Mouse (Mus musculus): ENCODE measurements around the gene Plk3.
"Not testable (repeated sequence)": the region's sequence is repeated elsewhere in the genome, so short reads cannot be mapped to it uniquely, and the experiment has no call there.

Plk3 gene

DNA sequence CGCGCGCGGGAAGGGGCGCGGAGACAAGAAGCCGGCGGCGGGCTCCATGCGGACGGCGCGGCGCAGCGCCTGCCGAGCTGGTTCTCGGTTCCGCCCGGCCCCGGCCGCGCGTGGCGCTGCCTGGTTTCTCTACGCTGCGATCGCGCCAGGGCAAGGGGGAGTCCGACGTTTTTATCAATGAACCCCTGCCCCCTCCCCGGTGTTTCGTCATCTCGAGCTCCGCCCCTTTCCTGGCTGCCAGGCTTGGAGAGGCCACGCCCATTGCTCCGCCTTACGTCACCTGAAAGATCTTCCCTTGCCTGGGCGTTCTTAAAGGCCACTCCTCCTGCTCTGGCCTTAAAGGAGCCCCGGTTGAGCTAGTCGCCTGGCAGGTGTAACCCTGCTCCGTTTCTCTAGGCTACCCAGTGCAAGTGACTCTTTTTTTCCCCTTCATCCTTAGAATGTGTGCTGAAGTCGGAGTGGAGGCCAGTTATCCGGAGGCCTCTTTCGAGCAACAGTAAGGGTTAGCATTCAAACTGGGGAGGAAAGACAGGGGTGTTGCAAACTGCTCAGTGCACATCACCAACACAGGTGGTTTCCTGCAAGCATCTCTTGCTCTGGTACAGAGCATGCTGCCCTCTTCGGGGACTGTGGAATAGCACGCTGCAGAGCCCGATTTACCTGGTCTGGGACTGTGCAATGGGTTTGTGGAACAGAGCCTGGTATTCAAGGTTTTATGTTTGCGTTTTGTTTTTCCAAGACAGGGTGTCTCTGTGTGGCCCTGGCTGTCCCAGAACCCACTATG lies at the start of gene Plk3:
Gene Plk3, minus strand, starts transcription at position 147 of the 784 bp plus-strand sequence.
- DNase-seq, result peak; percentile 97

DNA sequence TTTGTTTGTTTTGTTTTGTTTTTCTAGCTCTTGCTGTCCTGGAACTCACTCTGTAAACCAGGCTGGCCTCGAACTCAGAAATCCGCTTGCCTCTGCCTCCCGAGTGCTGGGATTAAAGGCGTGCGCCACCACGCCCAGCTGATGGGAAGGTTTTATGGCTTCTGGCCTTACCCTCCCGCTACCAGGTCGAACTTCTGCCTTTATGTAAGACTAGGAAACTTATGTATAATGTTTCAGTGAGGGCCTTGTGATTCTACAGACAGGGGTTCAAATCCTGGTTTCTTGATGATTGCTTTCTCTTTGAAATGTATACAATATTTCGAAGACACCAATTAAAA lies 49.0 kb upstream of the Plk3 start:
- not testable (repeated sequence) for DNase-seq

DNA sequence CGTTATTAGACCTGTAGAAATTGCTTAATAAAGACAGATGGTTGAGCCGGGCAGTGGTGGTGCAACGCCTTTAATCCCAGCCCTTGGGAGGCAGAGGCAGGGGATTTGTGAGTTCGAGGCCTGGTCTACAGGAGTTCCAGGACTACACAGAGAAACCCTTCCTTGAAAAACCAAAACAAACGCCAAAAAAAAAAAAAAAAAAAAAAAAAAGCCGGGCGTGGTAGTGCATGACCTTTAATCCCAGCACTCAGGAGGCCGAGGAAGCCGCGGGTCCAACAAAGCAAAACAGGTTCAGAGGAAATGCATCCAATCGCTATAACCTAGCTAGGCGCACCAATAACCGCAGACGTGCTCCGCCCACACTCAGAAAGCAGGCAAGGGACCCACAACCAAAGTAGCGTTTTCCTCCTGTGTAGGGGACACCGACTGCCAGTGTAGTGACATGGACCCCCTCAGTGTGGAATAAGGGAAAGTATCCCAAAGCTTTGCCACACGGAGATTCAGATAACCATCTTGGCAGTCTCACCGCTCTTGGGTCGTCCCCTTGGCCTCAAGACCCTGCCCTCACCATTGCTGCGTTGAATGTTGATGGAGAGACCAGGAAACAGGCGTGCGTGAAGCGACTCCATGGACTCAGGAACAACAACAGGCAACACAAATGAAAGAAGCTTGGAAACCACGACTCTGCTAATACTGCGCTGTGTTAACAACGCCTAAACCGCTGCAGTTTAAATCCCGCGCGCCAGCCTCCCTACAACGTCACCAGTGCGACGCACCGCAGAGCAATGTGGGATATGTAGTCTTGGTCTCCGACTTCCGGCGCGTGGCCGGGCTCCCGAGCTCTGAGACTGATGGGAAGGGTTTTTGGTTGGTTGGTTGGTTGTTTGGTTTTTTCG lies 48.3 kb upstream of the Plk3 start, which contains the start of gene Kif2c:
Gene Kif2c, minus strand, starts transcription at position 777 of the 896 bp plus-strand sequence.
- DNase-seq, result peak; percentile 95

DNA sequence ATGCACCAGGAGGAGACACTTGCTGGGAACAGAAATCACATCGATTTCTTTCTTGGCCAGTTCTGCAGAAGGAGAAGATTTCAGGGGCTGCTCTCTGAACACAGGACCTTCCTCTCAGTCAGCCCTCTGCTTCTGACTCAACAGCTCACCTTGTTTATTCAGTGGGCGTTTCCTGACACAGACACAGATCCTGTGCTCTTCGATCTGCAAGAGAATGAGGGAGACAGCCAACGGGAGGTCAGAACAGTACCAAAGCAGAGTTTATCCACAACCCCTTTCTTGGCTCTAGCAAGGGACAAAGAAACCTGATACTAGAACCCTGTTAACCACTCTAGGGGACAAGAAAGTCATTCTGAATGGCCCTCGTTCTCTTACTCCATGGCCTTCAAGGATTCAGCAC lies 36.2 kb upstream of the Plk3 start:
- no peak for DNase-seq

DNA sequence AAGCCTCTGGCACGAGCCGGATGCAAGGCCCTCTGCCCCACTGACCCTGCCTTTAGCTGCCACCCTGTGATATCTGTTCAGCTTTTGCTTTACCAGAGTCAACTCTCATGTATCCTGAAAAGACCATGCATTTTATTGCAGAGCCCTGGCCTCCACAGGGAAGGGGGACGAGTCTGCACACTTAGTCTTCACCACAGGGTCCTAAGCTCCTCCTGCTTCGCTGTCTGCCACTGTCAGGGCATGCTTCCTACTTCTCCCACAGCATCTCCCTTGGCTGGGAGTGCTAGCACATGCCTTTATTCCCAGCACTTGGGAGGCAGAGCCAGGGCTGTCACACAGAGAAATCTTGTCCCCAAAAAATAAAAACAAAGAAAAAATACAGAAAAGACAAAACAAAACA lies 27.4 kb upstream of the Plk3 start:
- DNase-seq, result no peak

DNA sequence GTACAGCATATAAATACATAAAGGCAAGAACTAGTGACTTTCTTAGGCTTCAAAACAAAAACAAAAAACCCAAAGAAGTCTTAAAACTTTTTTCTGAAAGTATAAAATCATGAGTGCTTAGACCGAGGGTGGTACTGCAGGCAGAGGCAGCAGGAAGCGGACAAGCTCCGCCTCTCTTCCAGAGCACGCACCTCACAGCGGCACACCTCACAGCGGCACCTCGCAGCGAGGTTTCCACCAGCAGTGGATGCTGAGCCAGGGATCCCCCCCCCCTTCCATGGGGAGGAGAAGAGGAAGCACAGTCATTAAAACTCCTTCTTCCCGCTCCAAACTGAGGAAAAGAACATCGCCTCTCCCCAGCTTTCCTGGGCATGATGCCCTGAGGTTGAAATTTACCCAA lies 25.9 kb upstream of the Plk3 start:
- no peak for DNase-seq

DNA sequence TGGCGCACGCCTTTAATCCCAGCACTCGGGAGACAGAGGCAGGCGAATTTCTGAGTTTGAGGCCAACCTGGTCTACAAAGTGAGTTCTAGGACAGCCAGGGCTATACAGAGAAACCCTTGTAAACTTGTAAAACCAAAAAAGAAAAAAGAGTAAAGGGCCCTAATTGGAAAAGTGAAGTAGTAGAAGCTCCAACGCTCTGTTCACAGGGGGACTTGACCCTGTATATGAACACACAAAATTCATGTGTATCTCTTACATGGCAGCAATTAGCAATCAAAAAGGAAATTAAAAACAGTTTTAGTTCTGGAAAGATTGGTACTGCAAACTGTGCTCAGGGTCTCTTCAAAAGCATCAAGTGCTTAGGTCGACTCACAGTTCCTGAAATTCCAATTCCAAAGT lies 22.6 kb upstream of the Plk3 start:
- no peak for DNase-seq

DNA sequence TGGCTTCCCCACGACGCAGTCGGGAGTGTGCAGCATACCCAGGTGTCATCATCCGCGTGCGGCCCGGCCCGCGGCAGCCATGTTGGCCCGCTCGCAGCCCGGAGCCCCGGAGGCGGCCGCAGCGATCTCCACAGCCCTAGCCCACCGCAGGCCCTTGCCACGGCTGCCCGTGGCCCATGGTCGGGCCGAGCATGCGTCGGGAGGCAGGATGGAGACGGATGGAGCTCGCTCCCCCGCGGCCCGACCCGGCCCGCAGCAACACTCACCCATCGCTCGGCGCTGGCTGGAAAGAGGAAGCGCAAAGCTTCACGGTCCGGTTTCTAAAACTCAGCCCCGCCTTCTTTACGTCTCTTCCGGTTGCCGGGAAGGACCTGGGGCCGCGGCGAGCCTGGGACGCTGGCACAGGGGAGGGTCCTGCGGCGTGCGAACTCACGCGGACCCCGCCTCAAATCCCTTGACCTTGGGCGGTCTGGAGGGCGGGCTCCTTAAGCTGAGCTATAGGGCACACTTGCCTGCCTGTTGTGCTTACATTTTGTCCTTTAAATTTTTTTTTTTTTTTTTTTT lies 22.1 kb upstream of the Plk3 start, which contains the start of gene Rps8:
Gene Rps8, minus strand, starts transcription at position 452 of the 564 bp plus-strand sequence.
- DNase-seq, result peak; percentile 97

DNA sequence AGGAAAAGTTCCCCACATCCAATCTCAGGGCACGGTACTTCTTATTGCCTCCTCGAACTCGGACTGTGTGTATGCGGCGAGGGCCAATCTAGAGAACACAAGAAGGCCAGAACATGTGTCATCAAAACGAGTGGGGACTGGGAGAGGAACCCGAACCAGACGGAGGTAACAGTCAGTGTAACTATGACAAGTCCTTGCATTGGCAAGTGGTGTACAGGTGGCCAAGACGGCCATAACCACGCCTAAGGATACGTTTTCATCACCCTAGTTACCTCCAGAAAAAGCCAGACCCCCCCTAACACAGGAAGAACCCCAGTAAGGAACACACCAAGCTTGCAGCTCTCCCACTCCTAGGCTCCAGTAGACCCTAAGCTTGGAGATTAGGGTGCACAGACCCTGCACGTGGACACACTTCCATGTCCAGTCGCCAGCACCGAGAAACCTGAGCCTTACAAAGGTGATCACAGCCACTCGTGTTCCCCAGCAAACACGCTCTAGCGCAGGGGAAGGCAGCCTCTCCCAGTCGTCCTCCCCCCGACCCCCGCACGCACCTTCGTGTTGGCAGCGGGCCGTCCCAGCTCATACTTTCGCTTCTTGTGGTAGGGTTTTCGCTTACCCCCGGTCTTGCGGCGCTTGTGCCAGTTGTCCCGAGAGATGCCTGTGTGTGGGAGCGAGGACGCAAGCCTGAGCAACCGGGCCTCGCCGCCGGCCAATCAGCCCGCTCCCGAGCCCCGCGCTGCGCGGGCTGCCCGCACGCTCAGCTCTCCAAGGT lies 21.4 kb upstream of the Plk3 start:
- DNase-seq, result no peak

DNA sequence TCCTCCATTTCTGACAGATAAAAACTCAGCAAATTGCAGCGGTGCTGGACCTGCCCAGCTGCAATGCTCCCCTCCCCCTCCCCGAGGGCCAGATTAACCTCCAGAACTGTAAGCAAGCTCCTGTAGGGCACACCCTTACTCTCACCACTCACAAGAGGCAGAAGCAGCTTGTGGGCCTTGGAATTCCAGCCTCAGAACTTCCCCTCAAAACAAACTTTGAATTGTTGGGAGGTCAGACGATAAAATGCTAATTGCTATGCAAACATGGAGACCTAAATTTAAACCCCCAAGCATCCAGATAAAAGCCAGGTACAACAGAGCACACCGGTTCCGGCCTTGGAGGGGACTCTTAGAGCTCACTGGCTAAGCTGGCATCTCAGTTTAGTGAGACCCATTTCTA lies 19.0 kb upstream of the Plk3 start:
- DNase-seq, result no peak

DNA sequence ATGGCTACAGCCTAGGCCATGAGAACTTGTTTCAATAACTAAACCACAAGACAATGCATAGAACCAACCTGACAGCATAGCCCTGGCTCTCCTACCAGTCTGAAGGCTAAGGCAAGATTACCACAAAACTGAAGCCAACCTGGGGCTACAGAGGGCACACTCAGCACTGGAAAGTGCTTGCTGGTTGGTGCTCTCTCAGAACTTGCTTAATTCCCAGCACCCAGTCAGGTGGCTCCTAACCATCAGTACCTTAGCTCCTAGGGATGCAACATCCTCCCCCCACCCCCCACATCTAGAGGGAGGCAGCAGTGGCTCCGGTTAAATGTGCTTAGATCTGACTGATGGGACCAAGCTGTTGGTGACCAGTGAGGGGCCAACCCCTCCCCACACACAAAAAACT lies 17.7 kb upstream of the Plk3 start:
- DNase-seq, result no peak

DNA sequence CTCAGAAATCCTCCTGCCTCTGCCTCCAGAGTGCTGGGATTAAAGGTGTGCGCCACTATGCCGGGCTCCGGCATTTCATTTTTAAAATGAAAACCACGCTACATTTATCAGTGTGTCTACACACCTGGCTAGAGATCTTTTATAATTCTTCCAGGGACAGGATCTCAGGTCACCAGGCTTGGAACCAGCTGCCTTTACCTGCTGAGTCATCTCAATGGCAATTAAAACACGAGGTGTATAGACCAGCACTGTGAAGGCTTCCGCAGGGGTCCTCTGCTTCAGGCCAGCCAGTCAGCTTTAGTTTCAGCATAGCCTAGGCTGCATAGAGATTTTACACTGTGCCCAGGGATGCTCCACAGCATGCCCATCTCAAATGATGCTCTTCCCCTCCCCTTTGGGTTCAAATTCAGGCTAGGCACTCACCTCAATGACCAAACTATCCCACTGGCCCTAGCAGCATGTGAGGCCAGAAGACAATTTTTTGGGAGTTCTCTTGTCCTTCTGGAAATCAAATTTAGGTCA lies 16.5 kb upstream of the Plk3 start:
- no peak for DNase-seq

DNA sequence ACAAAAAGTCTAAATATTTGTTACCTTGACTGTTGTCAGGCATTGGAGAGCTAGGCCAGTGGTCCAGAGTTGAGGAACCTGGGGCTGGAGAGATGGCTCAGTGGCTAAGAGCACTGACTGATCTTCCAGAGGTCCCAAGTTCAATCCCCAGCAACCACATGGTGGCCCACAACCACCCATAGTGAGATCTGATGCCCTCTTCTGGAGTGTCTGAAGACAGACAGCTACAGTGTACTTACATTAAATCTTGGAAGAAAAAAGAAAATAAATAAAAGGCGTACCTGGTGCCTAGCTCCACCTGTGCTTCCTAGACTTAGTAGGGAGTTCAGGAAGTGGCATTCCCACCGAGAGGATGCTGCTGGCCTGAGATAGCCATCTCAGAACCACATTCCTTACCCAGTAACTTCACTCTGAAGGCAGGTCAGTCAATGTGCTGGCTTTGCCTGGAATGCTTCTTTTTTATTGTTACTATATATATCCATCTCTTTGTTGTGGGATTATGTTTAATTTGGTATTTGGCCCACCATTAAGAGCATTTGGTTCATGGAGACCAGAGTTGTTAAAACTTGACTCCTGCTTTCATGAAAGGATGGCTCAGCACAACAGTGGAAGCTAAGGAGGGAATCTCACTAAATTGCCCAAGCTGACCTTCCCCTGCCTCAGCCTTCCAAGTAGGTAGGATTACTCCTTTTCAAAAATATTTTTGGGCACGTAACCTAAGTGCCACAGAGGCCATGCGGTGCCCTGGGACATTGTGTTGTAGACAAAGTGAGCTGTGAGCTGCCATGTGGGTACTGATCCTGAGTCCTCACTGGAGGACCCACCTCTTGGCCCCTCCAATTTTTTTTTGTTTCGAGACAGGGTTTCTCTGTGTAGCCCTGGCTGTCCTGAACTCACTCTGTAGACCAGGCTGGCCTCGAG lies 15.8 kb upstream of the Plk3 start:
- DNase-seq, result no peak

DNA sequence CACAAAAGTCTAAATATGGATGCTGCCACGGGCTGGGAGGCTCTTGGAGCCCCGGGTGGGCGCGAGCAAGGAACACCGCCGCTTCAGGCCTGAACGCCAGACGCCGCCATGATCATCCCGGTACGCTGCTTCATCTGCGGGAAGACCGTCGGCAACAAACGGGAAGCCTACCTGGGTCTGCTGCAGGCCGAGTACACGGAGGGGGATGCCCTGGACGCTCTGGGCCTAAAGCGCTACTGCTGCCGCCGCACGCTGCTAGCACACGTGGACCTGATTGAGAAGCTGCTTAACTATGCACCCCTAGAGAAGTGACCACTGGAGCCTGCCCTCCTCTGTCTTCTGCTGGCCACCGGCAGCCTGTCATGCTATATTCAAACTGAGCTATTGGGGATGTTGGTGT lies 15.1 kb upstream of the Plk3 start:
- no peak for DNase-seq

DNA sequence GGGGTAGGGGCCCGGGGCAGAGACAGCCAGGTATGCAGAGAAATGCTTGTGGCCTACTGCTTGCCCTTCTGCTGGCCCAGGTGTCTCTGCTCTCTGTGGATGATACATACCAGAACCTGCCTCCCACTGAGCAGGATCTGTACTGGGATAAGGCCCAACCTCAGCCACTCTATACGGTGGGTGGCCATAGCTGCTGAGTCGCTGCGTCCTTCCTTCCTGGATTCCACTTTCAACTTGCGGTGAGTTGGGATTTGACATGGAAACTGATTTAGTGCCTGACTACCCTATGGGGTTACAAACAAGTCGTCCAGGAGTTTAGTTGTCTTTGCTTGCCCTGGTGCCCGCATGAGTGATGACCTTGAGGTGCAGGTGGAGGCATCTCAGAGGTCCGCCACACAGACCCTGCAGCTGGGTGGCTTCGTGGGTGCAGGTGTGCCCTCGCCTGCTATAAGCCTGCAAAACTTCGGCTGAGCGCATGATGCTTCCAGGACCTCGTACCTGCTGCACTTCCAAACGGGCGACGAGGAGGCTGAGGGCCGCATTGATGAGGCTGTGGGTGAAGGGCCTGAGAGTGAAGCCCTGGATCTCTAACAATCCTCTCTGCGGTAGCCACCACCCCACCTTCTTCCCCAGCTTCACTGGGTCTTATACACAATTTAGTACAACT lies 14.4 kb upstream of the Plk3 start:
- no peak for DNase-seq

DNA sequence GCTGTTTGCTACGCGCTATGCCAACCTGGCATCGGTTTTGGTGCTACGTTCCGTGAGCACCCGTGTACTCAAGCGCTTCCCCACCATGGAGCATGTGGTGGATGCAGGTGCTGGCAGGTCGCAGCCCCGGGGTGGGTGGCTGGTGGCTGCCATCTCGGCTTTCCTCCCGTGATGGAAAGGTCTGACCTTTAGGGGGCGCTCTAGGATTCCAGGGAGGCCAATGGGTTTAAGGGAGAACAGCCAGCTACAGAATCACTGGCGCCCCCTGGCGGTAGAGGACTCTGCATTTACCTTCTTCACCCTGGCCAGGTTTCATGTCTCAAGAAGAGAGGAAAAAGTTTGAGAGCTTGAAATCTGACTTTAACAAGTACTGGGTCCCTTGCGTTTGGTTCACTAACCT lies 12.4 kb upstream of the Plk3 start:
- DNase-seq, result peak; percentile 86

DNA sequence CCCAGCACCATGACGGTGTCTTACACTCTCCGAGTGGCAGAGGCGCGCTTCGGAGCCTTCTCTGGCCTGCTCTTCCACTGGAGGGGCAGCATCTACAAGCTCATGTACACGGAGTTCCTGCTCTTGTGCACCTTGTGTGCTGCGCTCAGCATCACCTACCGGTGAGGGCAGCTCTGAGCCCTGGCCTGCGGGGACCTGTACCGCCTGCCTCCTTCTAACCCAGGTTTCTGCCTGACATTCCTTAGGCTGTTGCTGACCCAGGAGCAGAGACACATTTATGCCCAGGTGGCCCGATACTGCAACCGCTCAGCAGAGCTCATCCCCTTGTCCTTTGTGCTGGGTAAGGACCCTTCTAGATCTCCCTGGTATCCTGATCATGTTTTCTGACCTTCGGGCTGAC lies 11.5 kb upstream of the Plk3 start:
- no peak for DNase-seq

DNA sequence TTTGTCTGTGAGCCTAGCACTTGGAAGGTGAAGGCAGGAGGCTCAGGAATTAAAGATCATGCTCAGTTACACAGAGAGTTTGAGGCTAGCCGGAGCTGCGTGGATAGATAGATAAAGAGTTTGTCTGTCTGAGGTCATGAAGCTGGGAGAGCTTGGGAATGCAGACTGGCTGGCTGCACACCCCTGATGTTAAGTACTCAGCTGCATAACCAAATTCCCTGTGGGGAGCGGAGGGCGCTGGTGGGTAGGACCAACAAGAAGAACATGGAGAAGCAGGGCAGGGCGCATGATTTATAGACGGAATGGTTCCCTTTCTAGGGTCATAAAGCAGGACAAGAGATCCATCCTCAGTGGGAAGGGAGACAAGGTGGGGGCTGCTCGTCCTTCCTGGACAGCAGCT lies 9.3 kb upstream of the Plk3 start:
- DNase-seq, result no peak

DNA sequence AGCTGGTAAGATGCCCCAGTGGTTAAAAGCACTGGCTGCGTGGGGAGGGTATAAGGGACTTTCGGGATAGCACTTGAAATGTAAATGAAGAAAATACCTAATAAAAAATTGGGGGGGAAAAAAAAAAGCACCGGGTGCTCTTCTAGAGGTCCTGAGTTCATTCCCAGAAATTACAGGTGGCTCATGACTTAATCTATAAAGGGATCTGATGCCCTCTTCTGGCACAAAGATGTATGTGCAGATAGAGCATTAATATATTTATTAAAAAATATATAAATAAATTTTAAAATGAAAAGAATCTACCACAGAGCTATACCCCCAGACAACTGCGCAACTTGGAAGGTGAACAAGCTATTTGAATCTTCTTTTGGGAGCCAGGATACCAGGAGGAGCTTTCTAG lies 6.8 kb upstream of the Plk3 start:
- DNase-seq, result no peak

DNA sequence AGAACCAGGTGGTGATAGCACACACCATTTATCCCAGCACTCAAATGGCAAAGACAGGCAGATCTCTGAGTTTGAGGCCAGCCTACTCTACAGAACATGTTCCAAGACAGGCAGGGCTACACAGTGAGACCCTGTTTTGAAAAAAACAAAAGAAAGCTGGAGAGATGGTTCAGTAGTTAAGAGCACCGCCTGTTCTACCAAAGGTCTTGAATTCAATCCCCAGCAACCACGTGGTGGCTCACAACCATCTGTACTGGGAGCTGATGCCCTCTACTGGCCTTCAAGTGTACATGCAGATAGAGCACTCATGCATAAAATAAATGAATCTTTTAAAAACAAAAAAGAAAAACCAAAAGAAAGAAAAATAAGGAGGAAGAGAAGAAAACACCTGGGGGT lies 5.5 kb upstream of the Plk3 start:
- peak; percentile 63 for DNase-seq
